28 mouse cellular contexts compared by ENCODE assay signal in genomic region chr10:20843277-20843676, GRCm38 (mm10).
A peak's percentile ranks its signal among the peaks of the same experiment; 100 is the strongest.
DNase-seq lines count a peak whose midpoint lies in the region; ATAC-seq and TF ChIP-seq lines count a peak whose summit lies in the region.
"Had no signal": no experiment of that assay in that cellular context is flagged by ENCODE, and none has a peak within 500 bp of the region (broad histone marks: within the 10 kb centered on the region; RNA-seq: fewer than 3 reads in every experiment).

No protein-coding gene starts in this region.

- no peak for TF ChIP-seq CTCF in lung, embryonic 14.5 days (IDR thresholded peaks at IDR 0.05; ENCODE audit: low read depth)

- no peak overlapping the region for H3K4me3 ChIP-seq in hindbrain, embryonic 14.5 days (replicated peaks; ENCODE audit: low read length)
- no peak overlapping the region for H3K4me3 ChIP-seq in hindbrain, embryonic 11.5 days (ENCODE audit: low read depth, low read length)
- H3K4me3 ChIP-seq in lung, embryonic 14.5 days (ENCODE audit: low read depth, low read length) = no peak overlapping the region
- H3K4me3 ChIP-seq: embryonic facial prominence, embryonic 15.5 days; kidney, embryonic 15.5 days; limb, embryonic 13.5 days; liver, embryonic 13.5 days; megakaryocyte, embryonic 14.5 days had no signal

- DNase-seq in hindbrain, embryonic 14.5 days (ENCODE audit: low spot score) = peak; percentile 63
- DNase-seq in hindbrain, embryonic 11.5 days (ENCODE audit: low spot score) = no peak
- DNase-seq in lung, embryonic 14.5 days = peak; percentile 14
- DNase-seq in lung, postnatal 14 days = no peak
- peak; percentile 43 for DNase-seq in retina, postnatal 1 day
- DNase-seq in retina, embryonic 14.5 days (ENCODE audit: low spot score) = no peak
- DNase-seq in frontal cortex, postnatal 10 days (ENCODE audit: low spot score in 2 of 2) = no peak
- DNase-seq: adrenal gland, adult 2 months; B cell, adult 2 months; cerebellum, adult 2 months; cerebellum, postnatal 36 days; embryo, embryonic 11 days; gastrocnemius, postnatal 14 days; kidney, postnatal 36 days; layer of hippocampus, postnatal 36 days; liver, embryonic 13.5 days; lung, adult 2 months; lung, postnatal 36 days; thymus, adult 18-20 months; thymus, postnatal 36 days had no signal

- ATAC-seq in hindbrain, embryonic 14.5 days (ENCODE audit: low FRiP score) = 0 out of 2 replicates have a peak, but pooled peaks have one; percentile 53
- ATAC-seq in hindbrain, embryonic 11.5 days (ENCODE audit: low FRiP score) = no peak
- no peak for ATAC-seq in lung, embryonic 14.5 days (ENCODE audit: insufficient read depth)
- ATAC-seq: intestine, embryonic 16.5 days had no signal

- no peak overlapping the region for H3K9ac ChIP-seq in hindbrain, embryonic 14.5 days
- H3K9ac ChIP-seq in hindbrain, embryonic 11.5 days (ENCODE audit: low read depth, low read length) = no peak overlapping the region
- no peak overlapping the region for H3K9ac ChIP-seq in lung, embryonic 14.5 days
- H3K9ac ChIP-seq: embryonic facial prominence, embryonic 15.5 days; kidney, embryonic 15.5 days; limb, embryonic 13.5 days; liver, embryonic 13.5 days had no signal

- H3K4me1 ChIP-seq in hindbrain, embryonic 14.5 days (replicated peaks; ENCODE audit: control insufficient read depth, insufficient read depth, low read length) = peaks cover 21% of the 10 kb centered on the region
- no peaks in the 10 kb centered on the region for H3K4me1 ChIP-seq in hindbrain, embryonic 11.5 days (replicated peaks; ENCODE audit: control insufficient read depth, insufficient read depth, low read length)
- no peaks in the 10 kb centered on the region for H3K4me1 ChIP-seq in lung, embryonic 14.5 days (ENCODE audit: insufficient read depth)
- H3K4me1 ChIP-seq: liver, embryonic 13.5 days had no signal

- H3K27ac ChIP-seq in hindbrain, embryonic 14.5 days = no peak overlapping the region; the same call in 1 of the 2 replicates
- no peak overlapping the region for H3K27ac ChIP-seq in hindbrain, embryonic 11.5 days (ENCODE audit: low read depth, low read length)
- no peak overlapping the region for H3K27ac ChIP-seq in lung, embryonic 14.5 days (ENCODE audit: low read depth)
- H3K27ac ChIP-seq: embryonic facial prominence, embryonic 15.5 days; kidney, embryonic 15.5 days; limb, embryonic 13.5 days; liver, embryonic 13.5 days had no signal

- H3K27me3 ChIP-seq in hindbrain, embryonic 14.5 days (ENCODE audit: control insufficient read depth, insufficient read depth, low read length) = no peaks in the 10 kb centered on the region
- H3K27me3 ChIP-seq in hindbrain, embryonic 11.5 days (ENCODE audit: control insufficient read depth, insufficient read depth, low read length) = no peaks in the 10 kb centered on the region
- H3K27me3 ChIP-seq in lung, embryonic 14.5 days (ENCODE audit: insufficient read depth, low read length) = no peaks in the 10 kb centered on the region
- H3K27me3 ChIP-seq: CH12.LX; embryonic facial prominence, embryonic 15.5 days; kidney, embryonic 15.5 days; limb, embryonic 13.5 days; liver, embryonic 13.5 days had no signal

- WGBS in hindbrain, embryonic 14.5 days = 47% methylated on average over 3 of the region's 3 CpGs
- 83% methylated on average over 3 of the region's 3 CpGs for WGBS in hindbrain, embryonic 11.5 days
- WGBS in lung, embryonic 14.5 days = 44% methylated on average over 3 of the region's 3 CpGs

- no peaks in the 10 kb centered on the region for H3K36me3 ChIP-seq in hindbrain, embryonic 14.5 days (replicated peaks; ENCODE audit: control insufficient read depth, insufficient read depth)
- H3K36me3 ChIP-seq in hindbrain, embryonic 11.5 days (ENCODE audit: control insufficient read depth, insufficient read depth, low read length) = no peaks in the 10 kb centered on the region
- H3K36me3 ChIP-seq in lung, embryonic 14.5 days (ENCODE audit: insufficient read depth) = no peaks in the 10 kb centered on the region
- H3K36me3 ChIP-seq: embryonic facial prominence, embryonic 15.5 days; G1E; kidney, embryonic 15.5 days; limb, embryonic 13.5 days; liver, embryonic 13.5 days had no signal

- H3K4me2 ChIP-seq in hindbrain, embryonic 14.5 days (replicated peaks) = no peak overlapping the region
- H3K4me2 ChIP-seq in hindbrain, embryonic 11.5 days (replicated peaks; ENCODE audit: low read depth, low read length) = no peak overlapping the region
- no peak overlapping the region for H3K4me2 ChIP-seq in lung, embryonic 14.5 days
- H3K4me2 ChIP-seq: embryonic facial prominence, embryonic 15.5 days; heart, embryonic 11.5 days; kidney, embryonic 15.5 days; limb, embryonic 13.5 days; liver, embryonic 13.5 days had no signal

- H3K9me3 ChIP-seq in hindbrain, embryonic 14.5 days (ENCODE audit: control insufficient read depth, low read length) = no peaks in the 10 kb centered on the region
- H3K9me3 ChIP-seq in hindbrain, embryonic 11.5 days (ENCODE audit: control insufficient read depth, low read length) = no peaks in the 10 kb centered on the region
- no peaks in the 10 kb centered on the region for H3K9me3 ChIP-seq in lung, embryonic 14.5 days (ENCODE audit: low read depth, low read length)
- H3K9me3 ChIP-seq: embryonic facial prominence, embryonic 15.5 days; G1E; kidney, embryonic 15.5 days; limb, embryonic 13.5 days; liver, embryonic 13.5 days; megakaryocyte, embryonic 14.5 days had no signal

Comparison
In these comparisons a context has a peak if more than half of its experiments do, and no peak if none do; other contexts are left out.
1. DNase-seq: peak in hindbrain, embryonic 14.5 days (single experiment), lung, embryonic 14.5 days (single experiment) and retina, postnatal 1 day (single experiment); none in hindbrain, embryonic 11.5 days (single experiment), lung, postnatal 14 days (single experiment), retina, embryonic 14.5 days (single experiment) and frontal cortex, postnatal 10 days (0 of 2).